Mouse (Mus musculus) embryo, embryonic 9.5 days (tissue): Measurements from ENCODE around the gene Tnip1.

ENCODE experiments used
- DNase-seq: peaks from one replicate; pipeline ENCODE4 v3.0.0-alpha.2; 2017; ENCODE audit errors: extremely low spot score

The Tnip1 gene

DNA sequence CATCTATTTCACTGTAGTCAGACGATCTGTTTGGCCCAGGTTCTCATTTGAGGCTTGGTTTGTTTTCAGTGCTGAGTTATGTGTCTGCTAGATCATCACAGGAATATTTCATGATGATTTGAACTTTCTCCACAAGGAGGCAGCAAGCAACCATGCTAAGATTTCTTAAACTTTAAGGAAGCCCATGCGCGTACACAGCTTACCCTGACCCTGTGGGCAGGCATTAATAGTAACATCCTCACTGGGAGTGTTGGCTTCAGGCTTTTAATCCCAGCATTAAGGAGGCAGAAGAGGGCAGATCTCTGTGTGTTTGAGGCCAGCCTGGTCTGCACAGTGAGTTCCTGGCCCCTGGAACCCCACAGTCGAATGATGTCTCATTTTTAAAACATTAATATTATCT, 83.3 kb downstream of the Tnip1 start:
- DNase-seq, result peak; percentile 57

DNA sequence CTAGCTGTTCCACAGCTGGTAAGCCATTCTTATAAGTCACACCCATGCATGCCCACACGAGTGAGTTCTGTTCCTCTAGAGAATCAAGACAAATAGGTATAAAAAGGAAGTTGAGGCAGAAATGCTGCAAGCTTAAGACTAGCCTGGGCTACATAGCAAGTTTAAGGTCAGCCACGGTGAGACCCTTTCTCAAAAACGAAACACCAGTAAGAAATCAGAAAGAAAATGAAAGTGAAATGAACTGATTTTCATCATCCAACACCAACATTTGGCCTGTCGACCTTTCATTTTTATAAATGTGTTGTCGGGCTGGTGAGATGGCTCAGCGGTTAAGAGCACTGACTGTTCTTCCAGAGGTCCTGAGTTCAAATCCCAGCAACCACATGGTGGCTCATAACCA, 83.8 kb downstream of the Tnip1 start:
- no peak for DNase-seq

DNA sequence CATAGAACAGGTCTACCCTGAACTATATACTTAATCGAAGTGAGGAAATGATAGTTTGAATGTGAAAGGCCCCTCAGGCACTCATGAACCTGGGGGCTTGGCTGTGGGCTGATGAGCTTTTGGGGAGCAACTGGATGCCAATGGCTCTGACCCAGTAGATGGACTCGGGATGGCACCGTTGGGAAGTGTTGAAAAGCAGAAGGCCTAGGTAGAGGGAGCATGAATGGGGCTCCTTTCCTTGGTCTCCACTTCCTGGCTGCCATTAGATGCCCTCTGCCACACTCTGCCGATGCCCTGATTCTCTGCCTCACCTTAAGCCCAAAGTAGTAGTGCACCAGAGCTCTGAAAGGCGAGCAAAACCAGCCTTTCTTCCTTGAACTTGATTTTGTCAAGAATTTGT, 86.7 kb downstream of the Tnip1 start:
- DNase-seq, result no peak

DNA sequence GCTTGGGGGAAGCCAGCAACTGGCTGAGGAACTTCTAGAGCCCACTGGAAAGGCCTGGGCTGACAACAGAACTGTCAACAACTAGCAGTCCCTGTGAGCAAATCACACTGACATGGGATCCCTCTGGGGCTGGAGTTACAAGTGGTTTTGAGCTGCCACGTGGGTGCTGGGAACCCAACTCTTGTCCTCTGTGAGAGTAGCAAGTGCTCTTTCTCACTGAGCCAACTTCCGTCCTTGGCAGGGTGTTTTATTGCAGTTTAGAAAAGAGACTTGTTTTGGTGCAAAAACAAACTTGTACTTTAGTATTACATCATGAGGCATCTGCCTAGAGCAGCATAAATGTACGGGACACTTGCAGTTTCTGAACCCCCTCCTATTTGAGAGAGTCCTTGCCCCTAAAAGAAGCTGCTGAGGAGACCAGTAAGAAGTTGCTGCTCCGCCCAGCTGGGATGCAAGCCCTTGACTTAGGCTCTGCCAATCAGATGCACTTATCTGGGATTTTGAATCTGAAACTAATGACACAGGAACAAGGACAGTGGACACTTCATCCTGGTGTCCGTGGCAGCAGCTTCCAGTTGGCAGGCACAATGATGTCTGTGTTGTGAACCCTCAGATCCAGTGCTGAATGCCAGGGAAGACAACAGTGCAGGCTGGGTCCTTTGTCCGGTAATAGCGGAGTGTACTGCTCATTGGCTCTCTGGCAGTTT, 90.7 kb downstream of the Tnip1 start:
- no peak for DNase-seq

DNA sequence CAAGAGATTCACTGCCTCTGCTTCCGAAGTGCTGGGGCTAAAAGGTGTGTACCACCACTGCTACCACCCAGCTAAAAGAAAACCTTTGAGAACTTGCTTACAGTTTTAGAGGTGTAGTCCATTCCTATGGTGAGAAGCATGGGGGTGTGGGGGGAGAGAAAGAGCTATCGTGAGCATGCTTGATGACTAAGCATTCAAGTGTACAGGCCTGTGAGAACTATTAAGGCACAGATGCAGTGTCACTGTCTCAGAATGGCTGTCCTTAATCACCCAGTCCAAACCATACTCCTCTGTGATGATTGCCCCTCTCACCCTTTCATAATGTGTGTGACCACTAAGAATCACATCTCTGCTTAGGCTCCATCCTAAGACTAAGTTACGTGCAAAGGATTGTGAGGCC, 93.4 kb downstream of the Tnip1 start:
- DNase-seq, result no peak

DNA sequence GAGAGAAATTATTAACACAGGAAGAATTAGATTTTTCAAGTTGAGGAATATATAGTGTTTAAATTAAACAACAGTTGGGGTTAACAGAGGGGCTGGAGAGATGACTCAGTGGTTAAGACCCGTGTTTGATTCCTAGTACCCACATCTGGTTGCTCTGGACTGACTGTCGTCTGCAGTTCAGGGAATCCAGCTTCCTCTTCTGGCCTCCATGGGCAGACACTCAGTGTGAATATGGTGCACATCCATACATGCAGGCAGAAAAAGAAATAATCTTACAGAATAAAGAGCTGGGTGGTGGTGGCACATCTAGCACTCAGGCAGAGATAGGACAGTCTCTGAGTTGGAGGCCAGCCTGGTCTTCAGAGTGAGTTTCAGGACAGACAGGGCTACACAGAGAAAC, 94.3 kb downstream of the Tnip1 start:
- DNase-seq, result no peak

DNA sequence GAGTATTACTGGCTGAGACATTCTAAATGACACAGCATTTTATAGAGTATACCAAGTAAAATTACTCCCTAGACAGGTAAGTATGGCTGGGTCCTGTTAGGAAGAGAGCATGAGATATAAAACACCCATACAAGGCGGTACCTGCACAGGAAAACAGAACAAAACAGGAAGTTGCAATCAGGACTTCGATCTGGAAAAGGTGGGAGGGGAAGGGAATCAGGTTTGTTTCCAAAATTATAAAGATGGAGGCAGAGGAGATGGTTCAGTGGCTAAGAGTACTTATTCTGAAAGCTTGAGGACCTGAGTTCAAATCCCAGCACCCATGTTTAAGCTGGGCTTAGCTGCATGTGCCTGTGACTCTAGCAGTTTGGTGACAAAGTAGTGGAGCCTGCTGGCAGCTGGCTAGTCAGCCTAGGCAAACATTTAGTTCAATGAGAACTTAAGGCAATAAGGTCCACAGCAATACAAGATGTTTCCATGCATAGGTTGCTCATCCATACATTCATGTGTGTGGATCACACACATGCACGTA, 94.7 kb downstream of the Tnip1 start:
- no peak for DNase-seq

DNA sequence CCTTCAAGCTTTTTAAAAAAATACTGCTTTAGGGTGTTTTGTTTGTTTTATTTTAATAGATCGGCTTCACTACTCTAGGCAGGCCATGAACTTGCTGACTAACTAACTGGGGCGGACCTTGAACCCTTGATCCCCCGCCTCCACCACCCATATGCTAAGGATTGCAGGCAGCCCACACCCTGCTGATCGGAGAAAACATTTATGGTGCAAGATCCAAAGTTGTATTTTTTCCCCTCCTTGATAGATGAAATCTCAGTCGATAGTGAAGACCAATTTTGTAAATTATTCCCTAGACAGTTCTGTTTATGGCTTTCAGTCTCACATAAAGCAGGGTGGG, 95.7 kb downstream of the Tnip1 start:
- DNase-seq, result no peak

DNA sequence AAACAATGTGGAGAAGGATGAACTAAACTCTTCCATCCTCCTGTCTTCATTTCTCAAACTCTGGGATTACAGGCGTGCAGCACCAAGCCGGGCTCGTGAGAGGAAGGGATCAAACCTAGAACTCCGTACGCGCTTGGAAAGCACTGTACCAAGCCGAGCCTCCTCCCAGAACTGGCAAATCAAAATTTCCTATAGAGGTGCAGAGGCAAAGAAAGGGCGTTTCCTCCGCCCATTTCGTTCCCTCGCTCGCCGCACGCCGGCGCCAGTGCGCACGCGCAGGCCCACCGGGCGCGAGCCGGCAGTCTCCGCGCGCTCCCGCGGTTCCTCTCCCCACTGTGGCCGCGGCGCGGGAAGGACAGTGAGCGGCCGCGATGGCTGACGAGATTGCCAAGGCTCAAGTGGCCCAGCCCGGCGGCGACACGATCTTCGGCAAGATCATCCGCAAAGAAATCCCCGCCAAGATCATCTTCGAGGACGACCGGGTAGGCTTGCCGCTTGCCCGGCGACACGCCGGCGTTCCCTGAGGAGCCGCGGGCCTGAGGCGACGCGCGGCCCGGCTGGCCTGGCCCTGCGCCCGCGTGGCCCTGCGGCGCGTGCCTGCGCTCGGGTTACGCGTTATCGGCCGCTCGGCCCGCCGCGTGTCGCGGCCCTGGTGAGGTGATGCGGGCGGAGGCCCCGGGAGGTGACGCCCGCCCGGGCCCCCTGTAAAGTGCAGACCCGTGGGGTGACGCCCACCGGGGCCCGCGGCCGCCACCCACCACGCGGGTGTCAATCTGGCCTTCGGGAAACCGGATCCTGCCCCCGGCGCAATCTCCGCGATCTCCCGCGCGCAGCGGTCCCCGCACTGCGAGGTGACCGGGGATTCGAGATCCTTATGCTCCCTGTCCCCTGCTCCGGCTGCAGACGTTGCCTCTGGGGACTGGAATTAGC, 96.3 kb downstream of the Tnip1 start, which contains the start of gene Hint1:
Gene Hint1, plus strand, starts transcription at position 265 of the 930 bp plus-strand sequence.
- DNase-seq, result peak; percentile 94

DNA sequence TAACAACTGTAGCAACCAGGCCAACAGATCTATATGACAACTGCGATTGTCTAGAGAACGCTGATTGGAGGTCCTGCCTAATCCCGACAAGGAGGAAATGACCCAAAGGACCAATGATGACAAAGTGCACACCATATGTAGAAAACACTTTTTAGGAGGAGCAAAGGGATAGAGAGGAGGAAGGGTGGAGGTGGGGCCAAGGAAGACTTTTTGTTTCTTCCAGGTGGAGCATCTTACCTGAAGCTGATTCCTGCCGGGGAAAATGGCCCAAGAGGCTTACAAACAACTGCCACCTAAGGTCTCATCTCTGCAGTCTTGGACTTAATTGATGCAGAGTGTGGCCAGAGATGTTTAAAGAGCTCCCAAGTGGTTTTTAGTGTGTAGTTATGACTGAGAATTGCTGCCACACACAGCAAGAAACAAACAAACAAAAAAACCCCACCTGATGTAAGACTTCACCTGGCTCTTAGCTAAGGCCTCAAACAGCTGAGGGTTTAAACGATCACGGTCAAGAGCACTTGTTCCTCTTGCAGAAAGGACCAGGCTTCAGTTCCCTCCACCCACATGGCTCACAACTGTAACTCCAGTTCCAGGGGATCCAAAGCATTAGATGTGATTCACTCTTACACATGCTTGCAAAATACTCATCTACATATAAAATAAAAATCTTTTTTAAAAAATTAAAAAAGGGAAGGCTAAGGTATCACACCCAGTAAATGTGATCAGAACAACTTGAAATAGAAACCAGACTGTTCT, 97.2 kb downstream of the Tnip1 start:
- DNase-seq, result no peak

DNA sequence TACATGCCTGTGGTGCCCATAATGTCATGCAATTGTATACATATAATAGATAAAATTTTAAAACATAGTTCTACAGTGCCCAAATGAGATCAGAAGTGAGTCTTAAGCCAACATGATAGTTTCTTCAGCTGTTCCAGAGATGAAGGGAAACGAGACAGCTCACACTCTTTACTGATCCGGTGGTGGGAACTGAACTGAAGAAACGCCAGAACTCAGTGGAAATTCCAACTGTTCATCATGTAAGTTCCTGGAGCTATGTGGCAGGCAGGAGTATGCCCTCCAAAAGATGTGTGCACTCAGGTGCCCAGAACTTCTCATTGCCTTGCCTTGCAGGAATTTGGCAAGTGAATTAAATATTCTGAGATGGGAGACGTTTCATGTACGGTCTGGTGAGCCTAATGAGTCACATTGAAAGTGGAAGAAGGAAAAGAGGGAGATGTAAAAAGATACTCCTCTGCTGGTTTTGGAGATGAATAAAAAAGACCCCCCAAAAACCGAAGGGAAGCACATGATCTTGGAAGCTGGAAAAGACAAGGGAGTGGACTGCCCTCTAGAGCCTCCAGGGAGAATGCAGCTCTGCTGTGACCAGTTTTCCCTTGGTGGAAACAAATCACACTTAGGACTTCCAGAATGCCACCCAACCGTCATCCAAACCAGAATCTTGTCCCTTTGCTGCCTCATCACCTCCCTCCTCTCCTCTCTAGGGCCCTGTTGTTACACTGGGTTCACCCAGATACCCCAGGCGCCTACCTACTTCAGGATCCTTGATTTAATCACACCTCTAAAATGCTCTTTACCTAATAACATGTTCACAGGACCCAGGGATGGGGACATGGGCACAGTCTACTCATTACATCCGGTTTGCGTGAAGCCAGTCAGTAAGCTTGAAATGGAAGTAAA, 99.8 kb downstream of the Tnip1 start:
- DNase-seq, result peak; percentile 69

DNA sequence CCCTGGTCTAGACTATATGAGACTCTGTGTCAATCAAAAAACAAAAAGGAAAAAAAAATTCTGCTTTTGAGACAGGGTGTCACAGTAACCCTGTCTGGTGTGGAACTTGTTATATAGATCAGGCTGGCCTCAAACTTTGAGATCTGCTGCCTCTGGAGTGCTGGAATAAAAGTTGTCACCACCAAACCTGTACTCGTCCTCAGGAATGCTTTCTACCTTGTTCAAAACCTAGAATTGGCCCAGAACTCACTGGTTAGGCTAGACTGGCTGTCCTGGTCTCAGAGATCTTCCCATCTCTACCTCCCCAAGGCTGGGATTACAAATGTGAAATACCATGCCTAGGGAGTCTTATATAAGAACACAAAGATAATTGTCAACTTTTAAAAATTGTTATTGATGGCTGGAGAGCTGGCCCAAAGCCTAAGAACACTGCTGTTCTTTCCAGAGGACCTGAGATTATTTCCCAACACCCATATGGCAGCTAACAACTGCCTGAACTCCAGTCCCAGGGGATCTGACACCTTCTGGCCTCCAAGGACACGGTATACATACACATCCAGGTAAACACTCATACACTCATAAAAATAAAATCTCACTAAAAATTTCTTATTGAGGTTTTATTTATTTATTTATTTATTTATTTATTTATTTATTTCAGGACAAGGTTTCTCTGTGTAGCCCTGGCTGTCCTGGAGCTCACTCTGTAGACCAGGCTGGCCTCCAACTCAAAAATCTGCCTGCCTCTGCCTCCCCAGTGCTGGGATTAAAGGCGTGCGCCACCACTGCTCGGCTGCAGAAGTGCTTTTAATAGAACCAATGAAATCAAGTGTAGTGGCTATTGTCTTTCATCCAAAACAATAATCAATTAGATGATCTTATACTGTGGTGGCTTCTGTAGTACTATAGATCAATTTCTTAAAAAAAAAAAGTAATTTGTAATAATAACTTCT, 101.0 kb downstream of the Tnip1 start:
- DNase-seq, result no peak
